Mouse (Mus musculus) inflammation-experienced regulatory T-cells (primary cell): Measurements from ENCODE around the gene Dnaja4. TPM values are rescaled to one million over a fixed set of nuclear protein-coding genes. Genes with fewer than 3 reads are reported as not detected.

Source experiments
- polyA plus RNA-seq, 2 experiments: library from polyadenylated mRNA; unstranded; fragments of 100-300 nt; shearing (Covaris generic); gene quantifications; one replicate each; pipeline ENCODE4 v1.2.1; 2017

Gene Dnaja4
- polyA plus RNA-seq = 10 to 100 TPM; 30.0 to 39.7 TPM

DNA sequence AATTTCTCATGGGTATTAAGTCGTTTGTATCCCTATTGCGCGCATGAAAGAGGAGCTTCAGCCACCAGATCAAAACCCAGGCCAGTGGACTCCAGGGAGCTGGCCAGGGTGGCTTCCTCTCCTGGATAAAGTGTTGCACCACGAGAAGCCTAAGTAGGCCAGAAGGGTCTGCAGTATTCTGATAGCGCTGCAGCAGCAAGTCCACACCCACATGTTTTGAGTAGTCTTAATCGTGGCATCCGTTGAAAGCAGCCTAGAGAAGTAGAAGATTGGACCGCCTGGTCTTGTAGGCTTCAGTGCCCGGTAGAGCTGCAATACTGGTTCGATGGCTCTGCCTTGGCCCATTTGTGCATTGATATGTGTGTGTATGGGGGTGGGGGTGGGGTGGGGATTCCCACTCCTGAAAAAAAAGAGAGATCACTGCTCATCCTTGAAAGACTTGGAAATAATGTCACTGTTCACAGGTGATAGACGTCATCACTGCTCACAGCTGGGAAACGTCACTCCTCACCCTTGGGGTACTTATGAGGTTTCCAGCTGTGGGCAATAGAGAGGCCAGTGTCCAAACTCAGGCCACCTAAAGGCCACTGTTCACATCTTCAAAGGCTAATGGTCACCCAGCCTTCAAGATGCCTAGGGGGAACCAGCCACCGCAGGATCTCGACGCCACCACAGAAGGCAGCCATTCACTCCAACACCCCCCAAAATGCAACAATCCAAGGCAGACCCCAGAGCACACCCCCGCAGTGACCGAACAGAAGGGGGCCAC lies at the start of gene Dnaja4:
Gene Dnaja4, plus strand, starts transcription at position 556 of the 769 bp plus-strand sequence.

DNA sequence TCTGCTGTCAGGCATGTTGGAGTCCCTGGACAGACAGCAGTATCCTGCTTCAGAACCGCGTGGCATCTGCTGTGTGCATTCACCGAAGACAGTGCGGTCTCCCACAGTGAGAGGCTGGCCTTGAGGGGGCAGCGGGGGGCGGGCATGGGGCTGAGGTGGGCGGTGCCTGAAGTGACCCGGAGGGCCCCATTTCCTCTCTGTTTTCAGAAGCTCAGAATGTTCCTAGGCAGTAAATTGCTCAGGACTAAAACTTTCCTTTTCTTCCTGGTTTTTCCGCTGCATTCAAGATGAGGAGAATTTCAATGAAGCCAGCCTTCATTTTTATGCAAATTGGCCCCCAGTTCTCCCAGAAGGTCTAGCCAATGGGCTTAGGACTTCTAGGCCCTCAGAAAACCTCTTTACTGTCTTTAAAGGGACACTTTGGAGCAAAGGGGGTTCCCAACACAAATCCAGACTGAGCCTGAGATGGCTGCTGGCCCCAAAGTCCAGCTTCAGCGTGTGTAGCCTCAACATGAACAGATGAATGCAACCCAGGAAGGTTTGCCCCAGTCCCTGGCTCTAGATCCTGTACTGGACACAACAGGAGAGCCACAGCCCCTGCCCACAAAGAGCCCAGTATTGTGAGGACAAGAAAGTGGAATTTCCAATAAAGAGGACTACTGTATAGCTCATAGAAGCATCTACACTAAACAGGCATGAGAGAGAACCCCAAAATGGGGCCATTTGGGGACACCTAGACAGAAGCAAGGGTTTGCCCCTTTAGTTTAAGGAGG lies 36.9 kb upstream of the Dnaja4 start, which contains the start of gene Acsbg1:
Gene Acsbg1, minus strand, starts transcription at position 266 of the 773 bp plus-strand sequence.

DNA sequence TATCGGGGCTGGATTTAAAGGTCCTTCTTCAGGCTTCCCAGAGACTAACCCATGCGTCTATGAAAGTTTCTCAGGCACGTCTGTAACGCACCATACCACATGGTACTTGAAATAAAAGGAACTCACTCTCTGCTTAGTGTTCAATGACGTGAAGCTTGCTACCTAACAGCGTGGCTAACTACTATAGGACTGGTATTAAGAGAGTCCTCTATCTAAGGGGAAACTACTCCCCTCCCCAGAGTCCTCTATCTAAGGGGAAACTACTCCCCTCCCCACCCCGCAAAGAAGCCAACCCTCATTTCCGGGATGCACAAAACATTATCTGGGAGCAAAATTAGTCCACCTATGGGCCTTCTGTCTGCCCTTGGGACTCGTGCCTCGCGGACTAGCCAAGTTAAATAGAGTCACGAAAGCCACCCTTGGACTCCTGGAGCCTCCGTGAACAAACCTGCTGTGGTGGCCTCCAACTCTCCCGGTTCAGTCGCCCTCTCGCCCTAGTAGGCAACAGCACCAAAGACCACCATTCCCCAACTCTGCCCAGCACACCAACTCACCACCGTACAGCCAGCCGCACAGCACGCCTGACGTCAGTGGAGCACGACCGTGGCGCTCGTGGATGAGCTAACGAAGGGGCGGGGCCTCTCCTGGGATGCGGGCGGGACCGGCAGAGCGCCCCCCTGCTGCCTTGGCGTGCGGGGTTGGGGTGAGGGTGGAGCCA lies 35.4 kb downstream of the Dnaja4 start, which contains the start of gene Wdr61:
Gene Wdr61, minus strand, starts transcription at position 599 of the 718 bp plus-strand sequence.

DNA sequence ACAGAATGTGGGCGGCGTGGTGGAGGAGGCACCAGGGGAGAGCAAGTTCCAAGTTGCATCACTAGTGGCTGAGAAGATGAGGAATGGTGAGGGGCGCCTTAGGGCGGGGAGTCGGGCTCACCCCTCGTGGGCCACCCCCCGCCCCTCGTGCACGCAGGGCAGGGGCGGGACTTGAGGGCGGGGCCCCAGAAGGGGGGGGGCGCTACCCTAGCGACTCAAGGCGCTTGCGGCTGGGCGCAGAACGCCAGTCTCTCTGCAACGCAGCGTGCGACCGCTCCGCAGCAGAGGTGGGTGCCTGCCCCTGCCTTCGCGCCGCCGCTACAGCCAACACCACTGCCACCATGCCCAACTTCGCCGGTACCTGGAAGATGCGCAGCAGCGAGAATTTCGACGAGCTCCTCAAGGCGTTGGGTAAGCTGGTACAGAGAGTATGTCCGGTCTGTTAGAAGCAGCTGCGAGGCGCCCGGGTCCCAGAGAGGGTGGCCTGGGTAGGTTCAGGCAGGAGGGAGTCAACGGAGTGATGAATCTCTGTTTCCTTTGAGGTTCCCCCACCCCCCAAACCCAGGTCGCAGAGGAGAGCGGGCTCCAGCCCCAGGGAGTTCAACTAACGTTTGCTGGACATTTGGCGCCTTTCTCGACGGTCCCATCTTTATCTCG lies 66.0 kb downstream of the Dnaja4 start, which contains the start of gene Crabp1:
Gene Crabp1, plus strand, starts transcription at position 188 of the 657 bp plus-strand sequence.

Other genes with a start within 250 kb of the Dnaja4 start
- 1 to 10 TPM in 1 of 2 experiments, under 1 TPM in 1; 0.48 to 2.9 TPM for gene Dmxl2, start 197.2 kb upstream of the Dnaja4 start, polyA plus RNA-seq
- gene Sh2d7, start 159.9 kb upstream of the Dnaja4 start, polyA plus RNA-seq = not detected
- 1 to 10 TPM; 2.0 to 2.3 TPM for gene Cib2, start 138.7 kb upstream of the Dnaja4 start, polyA plus RNA-seq
- gene Idh3a, start 112.5 kb upstream of the Dnaja4 start, polyA plus RNA-seq = 100 to 1,000 TPM in 1 of 2 experiments, 10 to 100 TPM in 1; 87.3 to 111 TPM
- gene Acsbg1, start 37.0 kb upstream of the Dnaja4 start, polyA plus RNA-seq = 10 to 100 TPM; 57.2 to 61.6 TPM
- gene Wdr61, start 35.6 kb downstream of the Dnaja4 start, polyA plus RNA-seq = 100 to 1,000 TPM in 1 of 2 experiments, 10 to 100 TPM in 1; 85.1 to 105 TPM
- under 1 TPM in 1 of 2 experiments, not detected in 1; 0.60 TPM for gene Crabp1, start 65.9 kb downstream of the Dnaja4 start, polyA plus RNA-seq
- 10 to 100 TPM; 18.4 to 22.0 TPM for gene Ireb2, start 164.9 kb downstream of the Dnaja4 start, polyA plus RNA-seq
- under 1 TPM; 0.40 to 0.49 TPM for gene Hykk, start 218.4 kb downstream of the Dnaja4 start, polyA plus RNA-seq